Mouse (Mus musculus) lung, postnatal 14 days (tissue): ENCODE results near the gene Stard3.
A peak's percentile ranks its signal among the peaks of the same experiment; 100 is the strongest.
"Not testable (repeated sequence)": the region's sequence is repeated elsewhere in the genome, so short reads cannot be mapped to it uniquely, and the experiment has no call there.

Experiments used
- DNase-seq: peaks from one replicate; pipeline ENCODE4 v3.0.0; 2021

Stard3 gene

GRCm38 (mm10) chr11:98376756-98377155 lies 18.6 kb downstream of the Stard3 start:
- no peak for DNase-seq

DNA sequence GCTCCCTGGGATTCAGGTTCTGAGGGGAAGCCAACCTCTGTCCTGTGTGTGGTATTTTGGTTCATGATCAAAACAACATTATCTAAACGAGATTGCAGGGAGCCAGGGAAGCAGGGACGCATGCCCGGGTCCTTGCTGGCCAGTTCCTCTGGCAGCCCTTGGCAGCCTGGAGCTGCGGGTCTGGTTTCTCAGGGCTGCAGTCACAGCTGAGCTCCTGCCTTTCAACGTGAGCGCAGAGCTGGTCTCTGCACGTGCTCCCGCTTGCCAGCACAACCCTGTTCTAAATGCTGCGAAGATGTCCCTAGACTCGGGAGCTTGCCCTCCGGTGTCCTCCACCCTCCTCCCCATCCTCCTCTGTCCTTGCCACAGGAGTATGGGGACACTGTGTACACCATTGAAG lies 19.6 kb downstream of the Stard3 start:
- DNase-seq: no peak

- DNase-seq: no peak
These were observed 21.2 kb downstream of the Stard3 start for GRCm38 (mm10) chr11:98379379-98379778.

DNA sequence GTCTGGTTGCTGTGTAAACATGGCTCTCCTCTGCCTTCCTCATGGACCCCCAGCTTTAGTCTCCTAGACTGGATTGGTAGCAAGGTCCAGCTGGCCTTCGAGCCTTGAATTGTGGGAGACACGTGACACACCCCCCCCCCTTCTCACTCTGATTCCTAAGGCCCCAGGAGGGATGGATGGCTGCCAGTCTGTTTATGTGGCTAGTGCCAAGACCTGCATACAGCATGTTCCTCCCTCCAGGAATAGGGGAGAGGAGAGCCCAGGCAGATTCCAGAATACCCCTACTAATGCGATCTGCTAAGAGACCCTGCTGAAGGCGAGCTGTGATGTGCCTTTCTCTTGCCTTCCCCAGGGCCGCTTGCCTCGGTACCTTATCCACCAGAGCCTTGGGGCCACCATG lies 21.9 kb downstream of the Stard3 start:
- no peak for DNase-seq

DNA sequence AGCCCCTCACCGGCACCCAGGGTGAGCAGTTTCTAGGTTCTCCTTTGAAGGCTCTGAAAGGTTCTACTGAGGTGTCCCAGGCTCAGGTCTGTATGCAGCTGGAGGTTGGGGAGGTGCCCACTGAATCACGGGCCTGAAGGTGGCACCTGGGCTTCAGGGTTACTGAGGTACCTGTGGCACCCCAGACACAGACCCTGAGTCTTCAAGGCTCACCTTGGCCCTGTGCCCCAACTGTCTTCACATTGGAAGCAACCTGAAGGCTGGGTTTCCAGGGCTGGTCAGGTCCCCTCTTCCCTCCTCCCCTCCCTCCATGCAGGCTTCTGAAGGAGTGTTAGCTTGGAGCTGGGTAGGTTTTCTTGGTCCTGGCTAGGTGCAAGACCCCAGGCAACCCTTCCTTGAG lies 23.5 kb downstream of the Stard3 start:
- no peak for DNase-seq

DNA sequence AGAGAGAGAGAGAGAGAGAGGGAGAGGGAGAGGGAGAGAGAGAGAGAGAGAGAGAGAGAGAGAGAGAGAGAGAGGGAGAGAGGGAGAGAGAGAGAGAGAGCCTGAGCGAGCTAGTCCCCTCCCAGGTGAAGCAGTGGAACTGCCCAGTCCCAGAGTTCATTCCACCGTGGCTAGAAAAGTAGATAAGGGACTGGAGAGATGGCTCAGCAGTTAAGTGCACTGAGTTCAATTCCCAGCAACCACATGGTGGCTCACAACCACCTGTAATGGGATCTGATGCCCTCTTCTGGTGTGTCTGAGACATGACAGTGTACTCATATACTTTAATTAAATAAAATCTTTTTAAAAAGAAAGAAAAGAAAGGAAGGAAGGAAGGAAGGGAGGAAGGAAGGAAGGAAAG lies 24.2 kb downstream of the Stard3 start:
- DNase-seq: not testable (repeated sequence)

- DNase-seq: no peak
These were observed 25.3 kb downstream of the Stard3 start, which contains the start of gene Tcap for GRCm38 (mm10) chr11:98383261-98384030. Tcap (plus strand) TSS chr11:98383811.

DNA sequence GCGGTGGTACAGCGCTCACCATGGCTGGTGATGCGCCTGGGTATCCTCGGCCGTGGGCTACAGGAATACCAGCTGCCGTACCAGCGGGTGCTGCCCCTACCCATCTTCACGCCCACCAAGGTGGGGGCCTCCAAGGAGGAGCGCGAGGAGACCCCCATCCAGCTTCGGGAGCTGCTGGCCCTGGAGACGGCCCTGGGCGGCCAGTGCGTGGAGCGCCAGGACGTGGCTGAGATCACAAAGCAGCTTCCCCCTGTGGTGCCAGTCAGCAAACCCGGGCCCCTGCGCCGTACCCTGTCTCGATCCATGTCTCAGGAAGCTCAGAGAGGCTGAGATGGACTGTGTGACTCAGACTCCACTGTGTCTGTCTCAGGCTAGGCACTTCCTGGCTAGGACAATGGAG lies 26.0 kb downstream of the Stard3 start:
- DNase-seq: no peak

DNA sequence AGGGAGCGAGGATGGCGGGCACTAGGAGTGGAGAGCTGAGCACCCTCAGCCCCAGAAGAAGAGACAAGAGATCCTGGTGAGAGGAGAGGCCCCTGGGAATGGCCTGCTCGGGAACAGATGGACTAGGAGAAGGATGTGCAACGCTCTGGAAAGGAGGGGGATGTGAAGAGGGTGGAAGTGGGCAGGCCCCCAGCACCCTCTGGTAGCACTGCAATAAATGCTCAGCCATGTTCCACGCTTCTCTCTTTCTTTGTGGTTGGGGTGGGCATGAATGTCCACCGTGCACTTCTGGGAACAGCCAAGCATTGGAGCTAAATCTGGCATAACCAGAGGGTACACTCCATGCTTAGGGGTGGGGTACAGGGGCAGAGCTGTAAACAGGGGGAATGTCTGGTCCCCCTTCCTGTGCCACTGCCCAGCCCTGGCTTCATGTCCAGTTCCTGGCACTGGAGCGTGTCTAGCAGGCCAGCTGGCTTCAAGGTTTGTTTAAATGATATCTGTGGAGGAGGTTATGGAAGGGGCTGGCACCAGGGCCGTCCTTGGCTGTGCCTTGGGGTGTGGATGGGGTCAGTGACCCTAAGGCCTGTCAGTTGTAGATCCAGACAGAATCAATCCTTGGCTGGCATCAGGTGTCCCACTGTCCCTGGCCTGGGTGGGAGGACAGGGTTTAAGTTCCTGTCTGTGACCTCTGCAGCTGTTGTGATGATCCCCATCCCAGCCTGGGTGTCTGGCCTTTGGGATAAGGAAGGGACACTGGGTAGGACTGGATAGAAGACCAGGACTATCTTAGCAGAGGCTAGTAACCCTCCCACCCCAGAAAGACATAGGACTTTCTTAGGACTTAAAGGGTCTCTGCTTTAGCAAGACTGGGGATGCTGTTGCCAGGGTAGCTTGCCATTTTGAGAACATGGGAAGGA lies 26.8 kb downstream of the Stard3 start:
- DNase-seq: no peak

DNA sequence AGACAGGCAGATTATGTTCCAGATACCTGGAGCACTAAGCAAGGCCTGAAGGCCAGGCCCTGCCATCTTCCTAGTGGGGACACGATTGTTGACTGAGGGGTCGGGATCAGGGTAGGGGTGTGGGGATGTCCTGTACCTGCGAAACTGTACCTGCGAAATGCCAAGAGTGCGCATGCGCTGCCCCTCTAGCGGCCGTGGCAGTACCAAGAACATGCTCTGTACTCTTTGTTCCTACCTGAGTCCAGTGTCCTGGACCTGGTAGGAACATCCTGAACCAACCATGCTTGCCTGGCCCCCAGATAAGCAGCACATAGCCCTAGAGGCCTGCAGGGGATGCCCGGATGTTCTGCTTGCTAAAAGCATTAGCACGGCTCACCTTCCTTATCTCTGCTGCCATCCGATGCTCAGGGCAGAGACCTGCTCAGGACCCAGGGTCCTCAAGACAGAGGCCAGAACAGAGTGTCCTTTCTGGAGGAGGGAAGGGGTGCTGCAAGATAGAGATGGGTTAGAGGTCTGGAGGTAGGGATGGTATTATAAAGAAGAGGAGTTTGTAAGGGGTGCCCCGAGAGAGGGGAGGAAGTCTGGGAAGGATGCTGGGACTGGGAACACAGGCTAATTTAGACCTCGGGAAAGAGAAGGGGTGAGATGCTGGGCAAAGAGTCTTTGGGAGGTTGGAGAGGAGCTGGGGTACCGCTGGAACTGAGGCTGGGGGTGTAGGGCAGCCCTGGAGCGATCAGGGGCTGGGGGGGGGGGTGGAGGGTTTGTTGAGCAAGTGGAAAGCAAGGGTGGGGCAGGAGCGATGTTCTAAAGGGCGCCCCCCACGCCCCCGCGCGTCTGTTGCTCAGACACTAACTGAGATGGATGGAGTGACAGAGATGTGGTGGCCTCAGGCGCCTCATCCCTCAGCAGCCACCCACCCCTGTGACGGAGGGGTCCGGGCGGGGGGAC lies 27.7 kb downstream of the Stard3 start, which contains the start of gene Pnmt:
Gene Pnmt (plus strand): TSS at position 813 of the 948 bp plus-strand sequence.
- no peak for DNase-seq

DNA sequence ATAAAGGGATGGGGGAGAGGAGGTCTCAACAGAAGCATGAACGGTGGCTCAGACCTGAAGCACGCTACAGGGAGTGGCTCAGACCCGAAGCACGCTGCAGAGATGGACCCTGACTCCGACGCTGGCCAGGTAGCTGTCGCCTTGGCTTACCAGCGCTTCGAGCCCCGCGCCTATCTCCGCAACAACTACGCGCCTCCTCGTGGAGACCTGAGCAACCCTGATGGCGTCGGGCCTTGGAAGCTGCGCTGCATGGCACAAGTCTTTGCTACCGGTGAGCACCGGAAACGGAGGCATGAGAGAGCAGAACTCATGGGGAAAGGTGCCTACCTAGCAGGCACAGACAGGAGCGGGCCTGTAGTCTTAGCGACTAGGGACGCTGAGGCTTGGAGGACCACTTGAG lies 28.4 kb downstream of the Stard3 start:
- no peak for DNase-seq

DNA sequence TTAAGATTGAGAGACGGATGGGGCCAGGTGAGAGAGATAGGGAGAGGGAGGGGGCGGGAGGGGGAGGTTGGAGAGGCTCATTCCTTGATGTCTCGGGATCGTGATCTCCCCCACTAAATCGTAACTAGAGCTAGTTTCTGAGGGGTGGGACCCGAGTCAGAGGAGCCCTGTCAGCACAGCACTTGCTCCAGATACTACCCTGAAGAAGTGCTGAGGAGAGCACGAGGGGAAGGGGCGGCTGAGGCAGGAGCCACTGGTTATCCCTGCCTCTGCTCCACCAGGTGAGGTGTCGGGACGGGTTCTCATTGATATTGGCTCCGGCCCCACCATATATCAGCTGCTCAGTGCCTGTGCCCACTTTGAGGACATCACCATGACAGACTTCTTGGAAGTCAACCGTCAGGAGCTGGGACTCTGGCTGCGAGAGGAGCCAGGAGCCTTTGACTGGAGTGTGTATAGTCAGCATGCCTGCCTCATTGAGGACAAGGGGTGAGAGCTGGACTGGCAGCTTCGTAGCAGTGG lies 28.9 kb downstream of the Stard3 start:
- DNase-seq: no peak

GRCm38 (mm10) chr11:98388282-98388681 lies 30.1 kb downstream of the Stard3 start:
- no peak for DNase-seq

- peak; percentile 71 for DNase-seq
These were observed 31.1 kb downstream of the Stard3 start for GRCm38 (mm10) chr11:98389221-98389780.

DNA sequence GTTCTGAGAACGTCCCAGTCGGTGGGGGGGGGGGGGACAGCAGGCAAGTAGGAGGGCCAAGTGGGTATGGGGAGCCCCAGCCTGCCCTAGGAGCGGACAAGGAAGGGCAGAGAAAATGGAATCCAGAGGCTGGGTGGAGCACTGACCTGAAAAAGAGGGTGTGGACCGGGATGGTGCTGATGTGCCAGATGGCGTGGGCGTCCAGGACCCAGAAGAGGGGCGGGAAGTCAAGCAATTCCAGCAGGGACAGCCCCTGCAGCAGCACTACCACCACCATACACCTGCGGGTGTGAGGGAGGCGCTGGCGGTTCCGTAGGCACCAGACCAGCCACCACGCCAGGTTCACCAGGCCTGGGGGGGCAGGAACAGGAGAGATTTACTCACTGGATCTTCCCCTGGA lies 32.0 kb downstream of the Stard3 start:
- DNase-seq: no peak

DNA sequence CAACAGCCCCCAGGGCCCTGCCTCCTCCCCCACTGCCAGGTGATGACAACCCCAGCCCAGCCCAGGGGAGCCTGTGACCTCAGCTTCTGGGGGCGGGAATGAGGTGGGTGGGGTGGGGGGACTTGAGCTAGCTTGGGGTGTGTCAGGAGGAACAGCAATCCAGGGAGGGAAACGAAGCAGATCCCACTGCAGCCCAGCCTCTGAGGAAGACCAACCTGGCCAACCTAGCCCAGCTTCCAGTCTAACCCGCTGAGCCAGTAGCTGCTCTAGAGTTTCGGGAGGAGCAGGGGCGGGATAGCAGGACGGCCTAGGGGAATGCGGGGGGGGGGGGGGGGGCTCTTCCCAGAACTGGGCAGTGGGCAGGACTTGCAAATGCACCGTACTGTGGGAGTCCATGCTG lies 33.9 kb downstream of the Stard3 start:
- no peak for DNase-seq

DNA sequence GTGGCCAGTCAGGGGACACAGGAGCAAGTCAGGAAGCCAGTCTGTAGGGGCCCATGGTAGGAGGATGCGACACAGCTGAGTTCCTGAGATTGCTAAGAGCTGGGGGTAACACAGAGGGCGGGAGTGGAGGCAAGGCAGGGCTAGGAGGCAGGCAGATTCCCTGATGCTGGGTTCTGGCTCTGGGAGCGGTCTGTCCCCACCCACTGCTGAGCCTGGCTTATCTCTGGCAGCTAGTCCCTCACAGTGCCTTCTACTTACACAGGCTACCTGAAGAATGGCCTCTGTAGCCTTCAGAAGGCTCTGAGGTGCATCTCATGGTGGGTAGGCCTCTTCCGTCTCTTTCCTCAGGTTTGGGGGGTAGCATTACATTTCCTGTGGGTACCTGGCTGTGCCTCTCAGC lies 34.5 kb downstream of the Stard3 start:
- no peak for DNase-seq

- peak; percentile 69 for DNase-seq
These were observed 35.1 kb downstream of the Stard3 start for GRCm38 (mm10) chr11:98393317-98393716.

DNA sequence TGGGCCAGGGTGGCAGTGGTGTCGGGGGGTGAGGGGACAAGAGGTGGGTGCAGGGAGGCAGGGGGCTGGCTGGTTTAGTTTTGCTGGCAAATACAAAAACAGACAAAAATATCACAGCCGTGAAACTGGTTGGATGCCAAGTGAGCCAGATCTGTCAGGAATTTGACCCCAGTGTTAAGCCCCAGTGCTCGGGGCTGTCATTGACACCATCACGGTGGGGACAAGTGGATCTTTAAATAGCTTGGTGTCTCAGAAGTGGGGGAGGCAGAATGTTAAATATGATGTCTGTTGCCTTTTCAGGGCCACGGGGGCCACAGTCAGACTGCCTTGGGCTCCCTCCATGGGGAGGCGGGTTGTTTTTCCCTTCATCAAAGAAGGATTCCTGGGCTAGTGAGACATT lies 36.1 kb downstream of the Stard3 start:
- no peak for DNase-seq

DNA sequence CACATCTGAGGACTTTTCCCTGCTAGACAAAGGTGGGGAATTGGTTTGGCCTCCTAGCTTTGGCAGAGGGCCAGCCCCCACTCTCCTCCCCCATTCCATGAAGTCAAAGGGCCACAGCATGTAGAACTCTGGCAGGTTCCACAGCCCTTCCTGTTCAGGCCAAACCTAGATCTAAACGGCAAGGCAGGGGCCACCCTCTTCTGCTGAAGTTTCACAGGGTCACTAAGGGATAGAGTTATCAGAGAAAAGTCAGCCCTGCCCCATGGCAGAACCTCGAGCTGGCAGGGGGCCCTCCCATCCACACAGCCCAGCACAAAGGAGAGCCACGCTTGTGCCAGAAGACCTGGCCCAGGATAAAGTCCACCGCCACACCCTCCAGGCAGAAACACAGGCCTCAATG lies 36.9 kb downstream of the Stard3 start:
- DNase-seq: no peak

- no peak for DNase-seq
These were observed 39.8 kb downstream of the Stard3 start for GRCm38 (mm10) chr11:98397946-98398345.

DNA sequence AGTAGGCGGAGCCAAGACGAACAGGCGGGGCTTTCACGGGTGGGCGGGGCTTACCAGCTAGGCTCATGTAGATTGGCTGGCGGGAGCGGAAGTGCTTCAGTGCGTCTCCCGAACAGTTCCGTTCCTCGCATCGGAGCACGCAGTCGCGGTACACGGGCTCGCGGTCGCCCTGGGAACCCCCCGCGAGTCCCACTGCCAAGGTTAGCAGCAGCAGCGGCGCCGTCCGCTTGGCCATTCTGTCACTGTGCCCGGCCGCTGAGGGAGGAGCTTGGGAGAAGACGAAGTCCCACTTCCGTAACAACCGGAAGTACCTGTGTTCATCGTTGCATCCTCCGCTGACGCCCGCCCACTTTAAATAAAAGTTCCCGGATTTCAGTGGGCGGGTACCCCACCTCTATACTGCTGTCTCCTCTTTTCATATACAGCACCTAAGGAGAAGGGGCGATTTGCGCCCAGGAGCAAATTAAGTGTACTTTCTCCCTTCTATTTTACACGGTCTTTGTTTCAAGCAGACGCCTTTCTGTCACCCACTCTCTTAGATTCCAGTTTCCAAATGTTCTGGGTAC lies 42.1 kb downstream of the Stard3 start, which contains the start of gene Pgap3:
Gene Pgap3 (minus strand): TSS at position 330 of the 566 bp plus-strand sequence.
- peak; percentile 86 for DNase-seq
